Mouse (Mus musculus) lung, postnatal 0 days (tissue): Measurements from ENCODE around the gene Sp6. TPM values are rescaled to one million over a fixed set of nuclear protein-coding genes. Genes with fewer than 3 reads are reported as not detected.

Source experiments
- ATAC-seq: fragments of 200-750 bp; cut with Nextera tagmentation; 2 replicates; pipeline ENCODE4 v1.8.0; 2017; ENCODE audit warnings: moderate library complexity
- DNase-seq: peaks from one replicate; pipeline ENCODE4 v3.0.0-alpha.2; 2016; ENCODE audit warnings: low spot score
- H3K27ac ChIP-seq: fragments of 300-500 bp; sonication (generic); 2 replicates; pipeline ENCODE4 v1.5.1; 2014; ENCODE audit warnings: antibody characterized with exemption, mild to moderate bottlenecking, low read length, mixed read lengths
- H3K27me3 ChIP-seq: fragments of 300-500 bp; sonication (generic); replicated peaks from 2 replicates; pipeline ENCODE4 v1.6.1; 2014; ENCODE audit warnings: low read length, mixed read lengths; ENCODE audit not compliant: insufficient read depth
- H3K36me3 ChIP-seq: fragments of 300-500 bp; sonication (generic); 2 replicates; pipeline ENCODE4 v1.6.1; 2014; ENCODE audit warnings: low read length, mixed read lengths; ENCODE audit not compliant: insufficient read depth
- H3K4me1 ChIP-seq: fragments of 300-500 bp; sonication (generic); 2 replicates; pipeline ENCODE4 v1.6.1; 2014; ENCODE audit warnings: antibody characterized with exemption, low read depth, low read length, mixed read lengths; ENCODE audit not compliant: insufficient read depth
- H3K4me2 ChIP-seq: fragments of 300-500 bp; sonication (generic); replicated peaks from 2 replicates; pipeline ENCODE4 v1.6.1; 2014; ENCODE audit warnings: low read depth, mild to moderate bottlenecking, low read length, moderate library complexity, mixed read lengths
- H3K4me3 ChIP-seq: fragments of 300-500 bp; sonication (generic); 2 replicates; pipeline ENCODE4 v1.5.1; 2014; ENCODE audit warnings: low read depth, low read length
- H3K9ac ChIP-seq: fragments of 300-500 bp; sonication (generic); replicated peaks from 2 replicates; pipeline ENCODE4 v1.6.1; 2014; ENCODE audit warnings: low read depth, mild to moderate bottlenecking
- H3K9me3 ChIP-seq: fragments of 300-500 bp; sonication (generic); 2 replicates; pipeline ENCODE4 v1.6.1; 2016; ENCODE audit warnings: low read length, mixed read lengths
- CTCF ChIP-seq: IDR thresholded peaks from 2 replicates; pipeline ENCODE4 v1.5.1; 2016; ENCODE audit warnings: antibody characterized with exemption, mild to moderate bottlenecking
- EP300 ChIP-seq: IDR thresholded peaks from 2 replicates; pipeline ENCODE4 v1.6.1; 2016; ENCODE audit warnings: antibody characterized with exemption, mild to moderate bottlenecking, control low read depth
- WGBS: fragments of 180-500 bp; shearing (Covaris S2); extraction: QIAGEN DNeasy Blood & Tissue Kit; methylation state at CpG from one replicate; pipeline ENCODE4 v1.1.7; 2014; 5-methylcytosine and 5-hydroxymethylcytosine counted together
- microRNA-seq: library from miRNA; unstranded; fragments of <30 nt; microRNA quantifications from one replicate; pipeline ENCODE4, GENCODE M21; 2016
- polyA plus RNA-seq: library from polyadenylated mRNA; unstranded; fragments of >200 nt; fragmentation: Nextera tagmentation; extraction: Ambion mirVana; gene quantifications from 2 replicates; pipeline ENCODE4 v1.2.1, GENCODE M21; 2015

The Sp6 gene
- polyA plus RNA-seq, 1 experiment from 2014 or later, result 0.56 TPM

GRCm38 (mm10) chr11:97069770-97070169 lies 56.6 kb downstream of the Sp6 start:
- ATAC-seq (no peak), DNase-seq (no peak)
- Histone ChIP-seq H3K27ac (no peak overlapping the region), H3K9ac (no peak overlapping the region), H3K4me2 (no peak overlapping the region), H3K4me1 (no peaks in the 10 kb centered on the region), H3K9me3 (no peaks in the 10 kb centered on the region), H3K27me3 (no peaks in the 10 kb centered on the region), H3K4me3 (no peak overlapping the region), H3K36me3 (peaks cover 8% of the 10 kb centered on the region; the same call in 1 of the 2 replicates)
- 64% methylated on average over 2 of the region's 2 CpGs for WGBS
- TF ChIP-seq EP300, result no peak
- no peak for TF ChIP-seq CTCF

DNA sequence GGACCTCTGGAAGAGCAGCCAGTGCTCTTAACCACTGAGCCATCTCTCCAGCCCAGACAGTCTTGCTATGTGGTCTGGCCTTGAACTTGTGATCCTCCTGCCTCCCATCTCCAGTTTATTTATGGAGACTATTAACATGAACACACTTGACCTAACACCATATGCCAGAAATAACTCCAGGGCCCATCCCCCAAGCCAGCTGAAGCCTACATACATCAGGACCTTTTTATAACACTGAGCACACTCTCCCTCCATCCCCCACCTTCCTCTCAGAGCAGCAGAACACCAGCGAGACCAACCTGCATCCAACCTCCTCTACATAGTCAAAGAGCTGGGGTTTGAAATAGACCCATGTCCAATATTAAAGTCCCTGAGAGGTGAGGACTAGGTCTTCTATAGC lies 57.9 kb downstream of the Sp6 start:
- Histone ChIP-seq H3K9me3 (no peaks in the 10 kb centered on the region), H3K4me2 (no peak overlapping the region), H3K9ac (no peak overlapping the region), H3K27ac (no peak overlapping the region), H3K36me3 (peaks cover 8% of the 10 kb centered on the region; the same call in 1 of the 2 replicates), H3K4me3 (no peak overlapping the region), H3K27me3 (no peaks in the 10 kb centered on the region), H3K4me1 (no peaks in the 10 kb centered on the region)
- ATAC-seq, result no peak
- 50% methylated on average over 1 of the region's 1 CpGs for WGBS
- DNase-seq, result no peak
- TF ChIP-seq EP300, result no peak
- TF ChIP-seq CTCF, result no peak

DNA sequence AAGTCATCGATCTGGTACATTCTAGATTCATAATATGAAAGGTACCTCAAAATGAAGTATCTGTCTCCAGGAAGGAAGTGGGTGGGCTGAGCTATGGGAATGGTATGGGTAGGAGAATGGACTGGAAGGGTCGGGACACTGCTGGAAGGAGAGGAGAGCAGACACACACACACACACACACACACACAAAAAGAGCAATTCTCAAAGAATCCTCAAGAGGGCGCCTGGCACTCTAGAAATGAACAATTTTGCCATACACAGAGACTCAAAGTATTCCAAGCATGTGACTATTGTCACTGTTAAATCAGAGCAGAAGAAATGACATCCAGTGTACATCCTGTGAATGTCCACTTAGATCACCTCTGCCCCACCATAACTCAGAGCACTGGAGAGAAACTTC lies 59.3 kb downstream of the Sp6 start:
- Histone ChIP-seq H3K9me3 (no peaks in the 10 kb centered on the region), H3K9ac (no peak overlapping the region), H3K27ac (no peak overlapping the region), H3K36me3 (peaks cover 4% of the 10 kb centered on the region; the same call in 1 of the 2 replicates), H3K4me3 (no peak overlapping the region), H3K27me3 (no peaks in the 10 kb centered on the region), H3K4me1 (no peaks in the 10 kb centered on the region), H3K4me2 (no peak overlapping the region)
- WGBS, result 19% methylated on average over 3 of the region's 3 CpGs
- DNase-seq, result peak; percentile 70
- no peak for ATAC-seq
- TF ChIP-seq EP300, result no peak
- TF ChIP-seq CTCF, result peak; percentile 85

DNA sequence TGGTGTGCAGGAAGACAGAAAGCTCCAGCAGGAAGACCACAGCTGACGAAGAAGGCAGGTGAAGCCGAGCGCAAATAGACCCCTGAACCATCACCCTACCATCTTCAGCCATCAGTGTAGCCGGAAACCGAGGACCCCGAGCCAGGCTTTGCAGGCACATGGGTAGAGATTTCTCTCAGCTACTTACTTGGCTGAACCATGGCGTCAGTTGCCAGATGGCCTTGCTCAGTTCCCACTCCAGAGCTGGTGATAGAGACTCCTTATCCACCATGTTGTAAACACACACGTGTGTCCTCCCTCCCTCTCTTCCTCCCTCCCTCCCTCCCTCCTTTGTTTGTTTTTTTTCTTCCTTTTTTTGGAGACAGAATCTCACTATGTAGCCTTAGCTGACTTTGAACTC lies 61.0 kb downstream of the Sp6 start:
- no peaks in the 10 kb centered on the region for H3K4me1 ChIP-seq
- DNase-seq (peak; percentile 25), ATAC-seq (no peak; the same call in 1 of the 2 replicates)
- no peaks in the 10 kb centered on the region for H3K36me3 ChIP-seq
- H3K27me3 ChIP-seq, result no peaks in the 10 kb centered on the region
- no peaks in the 10 kb centered on the region for H3K9me3 ChIP-seq
- WGBS, result 43% methylated on average over 8 of the region's 8 CpGs
- no peak overlapping the region for H3K27ac ChIP-seq
- H3K4me2 ChIP-seq, result no peak overlapping the region
- no peak overlapping the region for H3K4me3 ChIP-seq
- TF ChIP-seq CTCF (no peak), EP300 (no peak)
- no peak overlapping the region for H3K9ac ChIP-seq

Small RNA genes within 50 kb of the gene (microRNA-seq; reads per million reads assigned to microRNA genes)
- gene Mir8103, result 0.73 reads per million

Other genes with a start within 250 kb of the Sp6 start
- gene Snx11, start 235.8 kb upstream of the Sp6 start, polyA plus RNA-seq, result 18.4 and 18.7 TPM in 2 replicates
- gene Cbx1, start 224.3 kb upstream of the Sp6 start, polyA plus RNA-seq, result 48.6 and 54.0 TPM in 2 replicates
- gene Nfe2l1, start 183.4 kb upstream of the Sp6 start, polyA plus RNA-seq, result 51.8 and 54.5 TPM in 2 replicates
- 105 and 110 TPM in 2 replicates for gene Copz2, start 163.5 kb upstream of the Sp6 start, polyA plus RNA-seq
- 46.4 and 48.0 TPM in 2 replicates for gene Cdk5rap3, start 96.9 kb upstream of the Sp6 start, polyA plus RNA-seq
- 126 and 127 TPM in 2 replicates for gene Prr15l, start 85.3 kb upstream of the Sp6 start, polyA plus RNA-seq
- gene Pnpo, start 69.4 kb upstream of the Sp6 start, polyA plus RNA-seq, result 28.7 and 30.0 TPM in 2 replicates
- gene Sp2, start 30.4 kb upstream of the Sp6 start, polyA plus RNA-seq, result 9.1 and 10.6 TPM in 2 replicates
- 15.7 and 17.2 TPM in 2 replicates for gene Scrn2, start 16.5 kb downstream of the Sp6 start, polyA plus RNA-seq
- gene Lrrc46, start 28.0 kb downstream of the Sp6 start, polyA plus RNA-seq, result 7.5 and 9.8 TPM in 2 replicates
- gene Mrpl10, start 28.2 kb downstream of the Sp6 start, polyA plus RNA-seq, result 50.8 and 53.5 TPM in 2 replicates
- gene Osbpl7, start 37.2 kb downstream of the Sp6 start, polyA plus RNA-seq, result 11.4 and 11.9 TPM in 2 replicates
- 0.12 and 0.13 TPM in 2 replicates for gene Tbx21, start 101.9 kb downstream of the Sp6 start, polyA plus RNA-seq
- 8.1 and 8.9 TPM in 2 replicates for gene Tbkbp1, start 138.1 kb downstream of the Sp6 start, polyA plus RNA-seq
- 17.0 and 20.3 TPM in 2 replicates for gene Kpnb1, start 174.5 kb downstream of the Sp6 start, polyA plus RNA-seq